Mouse (Mus musculus) forebrain, embryonic 14.5 days (tissue): ENCODE measurements around the gene Rcc1l. TPM values are rescaled to one million over a fixed set of nuclear protein-coding genes. Genes with fewer than 3 reads are reported as not detected.

Source experiments
- ATAC-seq: fragments of 200-750 bp; cut with Nextera tagmentation; 2 replicates; pipeline ENCODE4 v1.8.0; 2017; ENCODE audit warnings: mild to moderate bottlenecking, moderate library complexity
- DNase-seq: peaks from one replicate; pipeline ENCODE4 v3.0.0-alpha.2; 2015; ENCODE audit warnings: low spot score
- H3K27ac ChIP-seq: fragments of 300-500 bp; sonication (generic); 2 replicates; pipeline ENCODE4 v1.5.1; 2014; ENCODE audit warnings: low read depth, mild to moderate bottlenecking, control low read depth, low read length, moderate library complexity
- H3K27me3 ChIP-seq: fragments of 300-500 bp; sonication (generic); replicated peaks from 2 replicates; pipeline ENCODE4 v1.6.1; 2014; ENCODE audit warnings: low read length, control low read depth, mixed read lengths; ENCODE audit not compliant: control insufficient read depth, insufficient read depth
- H3K36me3 ChIP-seq: fragments of 300-500 bp; sonication (generic); 2 replicates; pipeline ENCODE4 v1.6.1; 2014; ENCODE audit warnings: low read length, control low read depth; ENCODE audit not compliant: control insufficient read depth, insufficient read depth
- H3K4me1 ChIP-seq: fragments of 300-500 bp; sonication (generic); 2 replicates; pipeline ENCODE4 v1.6.1; 2014; ENCODE audit warnings: antibody characterized with exemption, low read length, control low read depth; ENCODE audit not compliant: control insufficient read depth, insufficient read depth
- H3K4me2 ChIP-seq: fragments of 300-500 bp; sonication (generic); 2 replicates; pipeline ENCODE4 v1.6.1; 2014; ENCODE audit warnings: mild to moderate bottlenecking, control low read depth, low read length
- H3K4me3 ChIP-seq: fragments of 300-500 bp; sonication (generic); 2 replicates; pipeline ENCODE4 v1.5.1; 2014; ENCODE audit warnings: low read depth, low read length, control low read depth
- H3K9ac ChIP-seq: fragments of 300-500 bp; sonication (generic); 2 replicates; pipeline ENCODE4 v1.6.1; 2014; ENCODE audit warnings: mild to moderate bottlenecking, low read length, control low read depth, moderate library complexity
- H3K9me3 ChIP-seq: fragments of 300-500 bp; sonication (generic); replicated peaks from 2 replicates; pipeline ENCODE4 v1.6.1; 2016; ENCODE audit warnings: low read length, control low read depth, mixed read lengths; ENCODE audit not compliant: control insufficient read depth
- WGBS: fragments of 180-500 bp; shearing (Covaris S2); extraction: QIAGEN DNeasy Blood & Tissue Kit; methylation state at CpG from one replicate; pipeline ENCODE4 v1.1.7; 2014; 5-methylcytosine and 5-hydroxymethylcytosine counted together
- polyA plus RNA-seq: library from polyadenylated mRNA; unstranded; fragments of >200 nt; fragmentation: Nextera tagmentation; extraction: Ambion mirVana; gene quantifications from 2 replicates; pipeline ENCODE4 v1.2.1, GENCODE M21; 2014

The Rcc1l gene
- polyA plus RNA-seq, result 20.1 and 20.4 TPM in 2 replicates

GRCm38 (mm10) chr5:134176169-134176881, at the start of gene Rcc1l:
Gene Rcc1l (minus strand): TSS chr5:134176774.
- peaks cover 7% of the 10 kb centered on the region for H3K4me1 ChIP-seq
- under 1% methylated on average over 72 of the region's 72 CpGs for WGBS
- peak within 1 kb of the TSS; percentile 46 for H3K27ac ChIP-seq
- no peaks in the 10 kb centered on the region for H3K27me3 ChIP-seq
- ATAC-seq, result peak; percentile 92
- peak within 1 kb of the TSS; percentile 71 for H3K9ac ChIP-seq
- DNase-seq, result peak; percentile 96
- H3K4me2 ChIP-seq, result peak within 1 kb of the TSS; percentile 84
- H3K4me3 ChIP-seq, result peak within 1 kb of the TSS; percentile 93
- H3K36me3 ChIP-seq, result peaks cover 5% of the 10 kb centered on the region; the same call in 1 of the 2 replicates
- no peaks in the 10 kb centered on the region for H3K9me3 ChIP-seq

DNA sequence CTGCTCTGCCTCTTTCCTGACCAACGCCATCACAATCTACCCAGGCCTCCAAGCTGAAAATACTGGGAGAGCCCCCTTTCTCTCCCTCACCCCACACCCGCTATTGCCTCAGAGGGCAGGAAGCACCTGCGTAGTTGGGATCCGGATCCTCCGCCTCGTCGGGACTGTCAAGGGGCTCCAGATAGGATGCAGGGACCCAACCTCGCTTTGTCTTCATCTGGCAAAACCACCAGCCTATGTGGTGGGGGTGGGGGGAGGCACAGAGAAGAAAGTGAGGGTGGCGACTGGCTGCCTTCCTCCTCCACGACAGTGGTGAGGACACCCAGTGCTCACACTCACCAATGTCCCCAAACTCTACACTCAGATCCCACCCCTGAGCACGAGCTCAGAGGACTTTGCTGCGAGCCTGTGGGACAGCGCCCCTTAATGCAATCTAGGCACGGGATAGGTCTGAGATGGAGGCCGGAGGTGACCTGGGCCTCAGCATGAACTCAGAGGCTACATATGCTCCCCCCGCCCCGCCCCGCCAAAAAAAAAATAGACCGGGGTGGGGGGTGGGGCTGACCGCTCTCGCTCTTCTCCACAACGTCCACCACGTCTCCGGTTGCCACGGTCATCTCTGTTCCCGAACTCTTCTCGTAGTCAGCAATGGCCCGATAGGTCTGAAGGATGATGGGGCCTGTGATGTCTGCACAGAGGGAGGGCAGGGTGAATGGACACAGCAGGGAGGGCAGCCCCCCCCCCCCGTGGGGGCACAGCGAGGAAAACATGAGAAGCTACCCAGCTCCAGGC, 48.7 kb upstream of the Rcc1l start:
- H3K27me3 ChIP-seq, result 0 out of 2 replicates have a peak, but pooled peaks cover 3% of the 10 kb centered on the region
- H3K9me3 ChIP-seq, result no peaks in the 10 kb centered on the region
- DNase-seq (no peak), ATAC-seq (no peak)
- 86% methylated on average over 30 of the region's 30 CpGs for WGBS
- H3K4me2 ChIP-seq, result no peak overlapping the region
- H3K9ac ChIP-seq, result no peak overlapping the region
- H3K4me1 ChIP-seq, result no peaks in the 10 kb centered on the region; the same call in 1 of the 2 replicates
- H3K36me3 ChIP-seq, result no peaks in the 10 kb centered on the region
- H3K4me3 ChIP-seq, result no peak overlapping the region
- H3K27ac ChIP-seq, result no peak overlapping the region

DNA sequence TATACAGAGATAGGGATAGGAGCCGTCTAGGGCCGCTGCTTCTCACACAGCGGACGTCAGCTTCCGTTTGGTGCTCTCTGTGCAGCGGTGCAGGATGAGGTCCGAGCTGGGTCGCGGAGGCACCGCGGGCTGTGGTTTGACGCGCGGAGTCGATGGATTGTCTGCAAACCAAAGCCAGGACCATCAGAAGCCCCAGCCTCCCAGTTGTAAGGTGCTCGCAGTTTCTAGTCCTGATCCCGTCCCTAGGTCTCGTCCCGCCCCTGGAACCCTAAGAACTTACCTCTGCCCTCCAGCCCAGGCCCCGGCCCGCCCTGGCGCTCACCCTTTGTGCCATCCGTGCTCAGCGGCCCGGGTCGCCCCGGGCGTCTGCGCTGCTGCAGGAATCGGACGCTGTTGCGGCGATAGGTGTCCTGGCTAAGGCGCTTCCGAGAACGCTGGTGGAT, 45.2 kb upstream of the Rcc1l start:
- H3K9me3 ChIP-seq, result no peaks in the 10 kb centered on the region
- no peak for DNase-seq
- 4% methylated on average over 36 of the region's 36 CpGs for WGBS
- ATAC-seq, result no peak
- H3K36me3 ChIP-seq, result peaks cover 6% of the 10 kb centered on the region; the same call in 1 of the 2 replicates
- 0 out of 2 replicates have a peak, but pooled peaks cover 3% of the 10 kb centered on the region for H3K27me3 ChIP-seq
- H3K9ac ChIP-seq, result peak overlapping the region; percentile 50; the same call in 1 of the 2 replicates
- H3K4me3 ChIP-seq, result peak overlapping the region; percentile 22
- no peak overlapping the region for H3K27ac ChIP-seq
- no peaks in the 10 kb centered on the region; the same call in 1 of the 2 replicates for H3K4me1 ChIP-seq
- peak overlapping the region; percentile 58 for H3K4me2 ChIP-seq

GRCm38 (mm10) chr5:134221278-134221677, 44.7 kb upstream of the Rcc1l start:
- 0 out of 2 replicates have a peak overlapping the region, but pooled peaks have one; percentile 22 for H3K4me3 ChIP-seq
- no peak overlapping the region for H3K9ac ChIP-seq

DNA sequence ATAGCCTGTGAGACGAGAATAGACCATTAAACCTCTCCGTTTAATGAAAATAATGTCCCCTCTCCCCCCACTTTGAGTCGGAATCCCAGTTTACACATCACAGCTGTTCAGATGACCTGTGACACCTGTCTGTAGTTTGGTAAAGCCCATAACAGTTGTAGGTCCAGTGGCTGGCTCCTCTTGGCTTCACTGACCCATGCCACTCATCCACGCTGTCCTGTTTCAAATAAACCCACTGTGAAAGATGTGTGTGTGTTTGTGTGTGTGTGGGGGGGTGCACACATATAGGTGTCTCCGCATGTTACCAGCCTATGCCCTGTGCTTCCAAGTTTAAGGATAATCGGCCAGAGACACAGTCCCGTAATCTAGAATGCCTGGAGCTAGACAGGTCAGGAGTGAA, 41.3 kb upstream of the Rcc1l start:
- Histone ChIP-seq H3K4me1 (no peaks in the 10 kb centered on the region; the same call in 1 of the 2 replicates), H3K27me3 (0 out of 2 replicates have a peak, but pooled peaks cover 3% of the 10 kb centered on the region), H3K4me2 (no peak overlapping the region), H3K36me3 (peaks cover 9% of the 10 kb centered on the region), H3K9me3 (no peaks in the 10 kb centered on the region), H3K9ac (no peak overlapping the region), H3K27ac (no peak overlapping the region), H3K4me3 (no peak overlapping the region)
- ATAC-seq, result no peak
- DNase-seq, result no peak
- 94% methylated on average over 7 of the region's 7 CpGs for WGBS

More at GRCm38 (mm10) chr5:134221278-134221677, 44.7 kb upstream of the Rcc1l start:
- DNase-seq, result no peak
- Histone ChIP-seq H3K27ac (no peak overlapping the region), H3K4me1 (no peaks in the 10 kb centered on the region; the same call in 1 of the 2 replicates), H3K4me2 (peak overlapping the region; percentile 58; the same call in 1 of the 2 replicates), H3K27me3 (0 out of 2 replicates have a peak, but pooled peaks cover 3% of the 10 kb centered on the region), H3K36me3 (peaks cover 6% of the 10 kb centered on the region; the same call in 1 of the 2 replicates), H3K9me3 (no peaks in the 10 kb centered on the region)
- WGBS, result 48% methylated on average over 4 of the region's 4 CpGs
- no peak for ATAC-seq

GRCm38 (mm10) chr5:134214021-134214806, 37.6 kb upstream of the Rcc1l start:
- Histone ChIP-seq H3K36me3 (peaks cover 11% of the 10 kb centered on the region), H3K9me3 (no peaks in the 10 kb centered on the region), H3K4me1 (no peaks in the 10 kb centered on the region), H3K9ac (no peak overlapping the region), H3K4me2 (no peak overlapping the region), H3K27me3 (no peaks in the 10 kb centered on the region), H3K27ac (no peak overlapping the region), H3K4me3 (no peak overlapping the region)
- 73% methylated on average over 12 of the region's 12 CpGs for WGBS
- DNase-seq (peak; percentile 34), ATAC-seq (no peak)

DNA sequence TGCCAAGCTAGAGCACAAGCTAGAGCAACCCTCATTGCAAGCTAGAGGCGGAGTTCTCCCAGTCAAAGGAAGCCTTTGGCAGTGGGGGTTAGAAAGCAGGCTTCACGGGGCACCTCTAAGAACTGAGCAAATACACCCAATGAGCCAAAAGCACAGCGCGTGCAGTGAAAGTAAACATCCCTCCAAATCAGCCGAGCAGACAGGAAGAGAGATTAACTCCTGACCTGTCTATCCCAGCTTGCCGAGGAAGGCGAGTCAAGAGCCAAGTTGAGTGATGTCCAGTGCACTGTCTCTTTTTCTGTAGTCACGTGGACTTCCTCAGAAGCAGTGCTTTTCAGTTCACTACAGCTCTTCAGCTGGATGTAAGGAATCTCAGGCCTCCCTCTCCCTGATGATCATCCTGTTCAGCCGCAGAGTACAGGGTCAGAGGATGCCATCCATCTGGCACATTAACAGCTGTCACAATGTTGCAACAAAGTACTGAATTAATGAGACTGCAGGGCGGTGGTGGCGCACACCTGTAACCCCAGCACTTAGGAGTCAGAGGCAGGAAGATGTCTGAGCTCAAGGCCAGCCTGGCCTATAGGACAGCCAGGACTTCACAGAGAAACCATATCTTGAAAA, 33.5 kb upstream of the Rcc1l start:
- no peaks in the 10 kb centered on the region for H3K4me1 ChIP-seq
- H3K36me3 ChIP-seq, result 0 out of 2 replicates have a peak, but pooled peaks cover 2% of the 10 kb centered on the region
- no peaks in the 10 kb centered on the region for H3K9me3 ChIP-seq
- H3K27ac ChIP-seq, result no peak overlapping the region
- ATAC-seq (no peak), DNase-seq (no peak)
- H3K9ac ChIP-seq, result no peak overlapping the region
- WGBS, result 81% methylated on average over 11 of the region's 11 CpGs
- no peak overlapping the region for H3K4me2 ChIP-seq
- H3K27me3 ChIP-seq, result no peaks in the 10 kb centered on the region
- no peak overlapping the region for H3K4me3 ChIP-seq

GRCm38 (mm10) chr5:134206721-134207120, 30.1 kb upstream of the Rcc1l start:
- no peaks in the 10 kb centered on the region for H3K9me3 ChIP-seq
- no peak overlapping the region for H3K9ac ChIP-seq
- 85% methylated on average over 10 of the region's 10 CpGs for WGBS
- ATAC-seq, result no peak
- no peaks in the 10 kb centered on the region for H3K27me3 ChIP-seq
- no peak overlapping the region for H3K4me2 ChIP-seq
- H3K27ac ChIP-seq, result no peak overlapping the region
- no peak overlapping the region for H3K4me3 ChIP-seq
- DNase-seq, result no peak
- H3K36me3 ChIP-seq, result 0 out of 2 replicates have a peak, but pooled peaks cover 15% of the 10 kb centered on the region
- no peaks in the 10 kb centered on the region for H3K4me1 ChIP-seq
